Mouse (Mus musculus): ENCODE data around the gene Mcat. TPM values are rescaled to one million over a fixed set of nuclear protein-coding genes. Genes with fewer than 3 reads are reported as not detected.

Mcat gene
- polyA plus RNA-seq, 1 experiment from 2014 or later: 24.9 TPM

DNA sequence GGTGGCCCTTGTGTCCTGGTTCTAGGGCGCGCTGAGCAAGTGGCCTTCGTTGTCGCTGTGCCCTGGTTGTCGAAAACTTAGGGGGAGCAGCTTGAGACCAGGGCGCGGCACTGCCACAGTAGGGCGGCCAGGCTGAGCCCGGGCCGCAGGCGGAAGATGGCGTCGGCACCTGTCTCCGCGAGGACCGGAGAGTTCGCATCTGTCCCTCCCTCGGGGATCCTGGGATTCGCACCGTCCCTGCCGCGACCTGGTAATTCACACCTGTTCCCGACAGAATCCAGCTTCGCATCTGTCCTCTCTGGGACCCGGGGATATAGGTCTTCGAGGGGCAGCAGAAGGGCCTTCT, 36.5 kb downstream of the Mcat start:
- Histone ChIP-seq H3K4me1 (replicated peaks; ENCODE audit: control insufficient read depth, insufficient read depth) (no peaks in the 10 kb centered on the region; the same call in 1 of the 2 replicates), H3K27ac (replicated peaks) (no peak overlapping the region), H3K9me3 (ENCODE audit: control insufficient read depth, low read length) (no peaks in the 10 kb centered on the region), H3K36me3 (ENCODE audit: control insufficient read depth, insufficient read depth, low read length) (no peaks in the 10 kb centered on the region), H3K27me3 (ENCODE audit: control insufficient read depth, insufficient read depth, low read length) (no peaks in the 10 kb centered on the region), H3K4me3 (ENCODE audit: low read depth, low read length) (peak overlapping the region; percentile 49), H3K4me2 (replicated peaks; ENCODE audit: low read depth) (peak overlapping the region; percentile 90), H3K9ac (ENCODE audit: low read length) (peak overlapping the region; percentile 63)
- TF ChIP-seq CTCF (IDR thresholded peaks at IDR 0.05; ENCODE audit: low read depth) (no peak), EP300 (optimal IDR thresholded peaks at IDR 0.05) (no peak)
- WGBS: 3% methylated on average over 26 of the region's 26 CpGs
- ATAC-seq (ENCODE audit: low FRiP score, low TSS enrichment) (peak; percentile 19; the same call in 1 of the 2 replicates), DNase-seq (ENCODE audit: low spot score) (peak; percentile 41)

DNA sequence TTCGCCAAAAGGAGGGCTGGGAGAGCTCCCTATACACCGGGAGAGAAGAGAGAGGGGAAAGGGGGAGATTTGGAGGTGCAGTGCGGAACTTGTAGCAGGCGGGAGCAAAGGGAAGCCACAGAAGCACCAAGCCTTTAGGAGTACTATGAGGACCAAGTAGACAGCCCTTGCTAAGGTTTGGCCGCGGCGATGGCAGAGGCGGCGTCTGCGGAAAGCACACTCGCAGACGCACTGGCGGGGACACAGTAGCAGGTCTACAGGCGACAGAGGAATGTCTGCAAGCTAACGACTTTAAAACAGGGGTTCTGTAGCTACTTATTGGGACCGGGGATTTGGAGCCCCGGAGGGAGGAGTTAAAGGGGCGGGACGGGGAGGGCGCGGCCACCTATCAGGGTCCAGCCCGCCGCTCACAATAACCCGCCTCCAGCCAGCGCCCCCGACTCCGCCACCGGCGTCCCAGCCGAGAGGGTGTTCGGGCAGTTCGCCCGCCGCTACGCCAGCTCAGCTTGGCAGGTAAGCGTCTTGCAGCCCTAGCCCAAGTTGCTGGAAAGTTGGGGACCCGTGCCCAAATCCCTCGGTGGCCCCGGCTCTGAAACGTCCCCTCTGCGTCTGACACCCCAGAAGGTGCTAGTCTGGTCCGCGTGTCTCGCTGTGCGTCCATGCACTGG, 37.0 kb downstream of the Mcat start, which contains the start of gene Bik:
Bik (plus strand) TSS at position 439 of the 668 bp plus-strand sequence.
- peak; percentile 20 for ATAC-seq (ENCODE audit: low FRiP score, low TSS enrichment)
- no peaks in the 10 kb centered on the region for H3K9me3 ChIP-seq (ENCODE audit: control insufficient read depth, low read length)
- peak within 1 kb of the TSS; percentile 49 for H3K4me3 ChIP-seq (ENCODE audit: low read depth, low read length)
- WGBS: under 1% methylated on average over 45 of the region's 45 CpGs
- DNase-seq (ENCODE audit: low spot score): peak; percentile 68
- H3K36me3 ChIP-seq (ENCODE audit: control insufficient read depth, insufficient read depth, low read length): no peaks in the 10 kb centered on the region
- TF ChIP-seq CTCF (IDR thresholded peaks at IDR 0.05; ENCODE audit: low read depth) (no peak), EP300 (optimal IDR thresholded peaks at IDR 0.05) (no peak)
- H3K27me3 ChIP-seq (ENCODE audit: control insufficient read depth, insufficient read depth, low read length): no peaks in the 10 kb centered on the region
- H3K27ac ChIP-seq (replicated peaks): no peak within 1 kb of the TSS
- peak within 1 kb of the TSS; percentile 63 for H3K9ac ChIP-seq (ENCODE audit: low read length)
- no peaks in the 10 kb centered on the region; the same call in 1 of the 2 replicates for H3K4me1 ChIP-seq (replicated peaks; ENCODE audit: control insufficient read depth, insufficient read depth)
- peak within 1 kb of the TSS; percentile 90 for H3K4me2 ChIP-seq (replicated peaks; ENCODE audit: low read depth)

DNA sequence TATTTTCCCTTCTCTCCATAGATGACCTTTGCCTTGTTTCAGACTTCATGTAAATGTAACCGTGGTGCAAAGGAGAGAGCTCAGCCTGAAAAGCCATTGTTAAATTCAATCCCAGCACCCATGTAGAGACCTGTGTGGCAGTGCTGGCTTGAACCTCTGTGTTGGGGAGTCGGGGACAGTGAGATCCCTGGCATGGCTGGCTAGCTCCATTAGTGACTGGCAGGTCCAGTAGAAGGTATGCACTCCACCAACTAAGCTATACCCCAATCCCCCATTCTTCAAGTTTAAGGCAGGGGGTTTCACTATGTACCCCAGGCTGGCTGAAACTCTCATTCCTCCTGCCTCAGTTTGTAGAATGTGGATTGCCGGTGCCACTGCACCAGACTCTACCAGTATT, 39.3 kb downstream of the Mcat start:
- Histone ChIP-seq H3K9me3 (ENCODE audit: control insufficient read depth, low read length) (no peaks in the 10 kb centered on the region), H3K4me3 (ENCODE audit: low read depth, low read length) (no peak overlapping the region), H3K27me3 (ENCODE audit: control insufficient read depth, insufficient read depth, low read length) (no peaks in the 10 kb centered on the region), H3K4me2 (replicated peaks; ENCODE audit: low read depth) (no peak overlapping the region), H3K27ac (replicated peaks) (no peak overlapping the region), H3K4me1 (replicated peaks; ENCODE audit: control insufficient read depth, insufficient read depth) (no peaks in the 10 kb centered on the region), H3K9ac (ENCODE audit: low read length) (no peak overlapping the region), H3K36me3 (ENCODE audit: control insufficient read depth, insufficient read depth, low read length) (no peaks in the 10 kb centered on the region)
- ATAC-seq (ENCODE audit: low FRiP score, low TSS enrichment) (no peak), DNase-seq (ENCODE audit: low spot score) (no peak)
- 81% methylated on average over 3 of the region's 3 CpGs for WGBS
- TF ChIP-seq CTCF (IDR thresholded peaks at IDR 0.05; ENCODE audit: low read depth): no peak
- TF ChIP-seq EP300 (optimal IDR thresholded peaks at IDR 0.05): no peak

DNA sequence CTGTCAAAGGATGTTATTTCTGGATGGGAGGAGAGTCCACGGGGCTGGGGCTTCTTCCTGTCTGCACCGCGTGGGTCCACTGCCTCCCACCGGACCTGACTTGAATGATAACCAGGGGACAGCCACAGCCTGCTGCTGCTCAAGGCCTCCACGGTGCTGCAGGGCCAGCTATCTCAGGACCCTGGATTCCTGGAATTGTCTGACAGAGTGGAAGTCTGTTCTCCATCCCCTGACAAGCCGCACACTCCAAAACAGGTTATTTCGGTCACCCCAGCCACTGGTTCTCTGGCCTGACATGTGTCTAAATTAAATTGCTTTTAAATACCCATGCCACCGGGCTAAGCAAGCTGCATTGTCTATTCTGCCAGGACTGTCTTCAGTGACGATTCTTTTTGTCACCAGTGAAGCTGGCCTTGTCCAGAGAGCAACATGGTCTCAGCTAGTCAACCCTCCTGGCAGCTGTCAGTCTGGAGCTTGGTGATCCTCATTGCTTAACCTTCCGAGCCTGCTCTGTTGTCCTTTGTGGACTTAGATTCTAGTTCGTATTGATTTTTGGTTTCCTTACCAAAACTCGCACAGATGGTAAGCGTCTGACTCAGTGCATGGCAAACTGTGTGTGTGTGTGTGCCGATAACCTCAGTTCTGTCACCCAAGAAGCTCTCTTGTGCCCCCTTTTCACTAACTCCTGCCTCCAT, 39.8 kb downstream of the Mcat start:
- DNase-seq (ENCODE audit: low spot score) (no peak), ATAC-seq (ENCODE audit: low FRiP score, low TSS enrichment) (no peak)
- TF ChIP-seq CTCF (IDR thresholded peaks at IDR 0.05; ENCODE audit: low read depth): no peak
- no peak for TF ChIP-seq EP300 (optimal IDR thresholded peaks at IDR 0.05)
- Histone ChIP-seq H3K4me3 (ENCODE audit: low read depth, low read length) (no peak overlapping the region), H3K36me3 (ENCODE audit: control insufficient read depth, insufficient read depth, low read length) (no peaks in the 10 kb centered on the region), H3K4me2 (replicated peaks; ENCODE audit: low read depth) (no peak overlapping the region), H3K9me3 (ENCODE audit: control insufficient read depth, low read length) (no peaks in the 10 kb centered on the region), H3K4me1 (replicated peaks; ENCODE audit: control insufficient read depth, insufficient read depth) (no peaks in the 10 kb centered on the region), H3K27ac (replicated peaks) (no peak overlapping the region), H3K27me3 (ENCODE audit: control insufficient read depth, insufficient read depth, low read length) (no peaks in the 10 kb centered on the region), H3K9ac (ENCODE audit: low read length) (no peak overlapping the region)
- WGBS: 59% methylated on average over 14 of the region's 14 CpGs

DNA sequence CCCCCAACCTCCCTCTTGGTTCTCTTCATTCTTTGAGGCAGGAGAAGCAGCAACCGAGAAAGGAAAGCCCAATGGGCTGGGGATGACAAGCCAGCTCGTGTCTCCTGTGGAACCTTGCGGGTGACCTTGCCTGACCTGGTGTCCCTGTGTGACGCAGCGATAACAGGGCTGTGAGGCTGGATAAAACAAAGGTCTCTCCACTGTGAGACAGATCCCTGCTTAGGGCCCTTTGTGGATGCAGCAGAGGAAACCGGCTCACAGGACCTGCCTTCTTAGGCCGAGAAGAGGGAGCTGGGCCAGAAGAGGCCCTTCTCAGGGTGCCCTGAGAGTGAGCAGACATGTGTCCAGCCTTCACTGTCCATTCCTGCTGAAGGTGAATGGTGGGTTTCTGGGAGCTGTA, 40.4 kb downstream of the Mcat start:
- no peaks in the 10 kb centered on the region for H3K9me3 ChIP-seq (ENCODE audit: control insufficient read depth, low read length)
- no peak overlapping the region for H3K4me2 ChIP-seq (replicated peaks; ENCODE audit: low read depth)
- ATAC-seq (ENCODE audit: low FRiP score, low TSS enrichment) (no peak), DNase-seq (ENCODE audit: low spot score) (no peak)
- H3K27me3 ChIP-seq (ENCODE audit: control insufficient read depth, insufficient read depth, low read length): no peaks in the 10 kb centered on the region
- no peak overlapping the region for H3K27ac ChIP-seq (replicated peaks)
- TF ChIP-seq EP300 (optimal IDR thresholded peaks at IDR 0.05) (no peak), CTCF (IDR thresholded peaks at IDR 0.05; ENCODE audit: low read depth) (no peak)
- 41% methylated on average over 7 of the region's 7 CpGs for WGBS
- H3K4me1 ChIP-seq (replicated peaks; ENCODE audit: control insufficient read depth, insufficient read depth): no peaks in the 10 kb centered on the region
- no peaks in the 10 kb centered on the region for H3K36me3 ChIP-seq (ENCODE audit: control insufficient read depth, insufficient read depth, low read length)
- H3K9ac ChIP-seq (ENCODE audit: low read length): no peak overlapping the region
- H3K4me3 ChIP-seq (ENCODE audit: low read depth, low read length): no peak overlapping the region

DNA sequence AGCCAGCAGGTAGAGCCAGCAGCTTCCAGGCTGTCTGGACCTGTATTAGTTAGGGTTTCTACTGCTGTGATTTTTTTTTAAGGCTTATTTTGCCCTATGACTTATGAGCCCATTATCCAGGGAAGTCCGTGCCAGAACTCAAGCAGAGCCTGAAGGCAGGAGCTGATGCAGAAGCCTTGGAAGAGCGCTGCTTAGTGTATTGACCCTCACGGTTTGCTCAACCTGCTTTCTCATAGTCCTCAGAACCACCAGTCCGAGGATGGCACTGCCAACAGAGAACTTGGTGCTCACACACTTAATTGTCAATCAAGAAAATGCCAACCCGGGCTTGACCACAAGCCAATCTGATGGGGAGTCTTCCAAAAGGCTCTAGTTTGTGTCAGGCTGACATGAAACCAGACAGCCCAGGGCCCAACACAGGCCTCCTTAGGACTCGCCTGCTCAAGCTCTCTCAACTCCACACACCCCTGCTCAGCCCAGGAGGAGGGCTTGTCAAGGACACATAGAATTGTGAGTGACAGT, 42.7 kb downstream of the Mcat start:
- DNase-seq (ENCODE audit: low spot score) (no peak), ATAC-seq (ENCODE audit: low FRiP score, low TSS enrichment) (no peak)
- Histone ChIP-seq H3K4me1 (replicated peaks; ENCODE audit: control insufficient read depth, insufficient read depth) (no peaks in the 10 kb centered on the region), H3K27ac (replicated peaks) (no peak overlapping the region), H3K36me3 (ENCODE audit: control insufficient read depth, insufficient read depth, low read length) (no peaks in the 10 kb centered on the region), H3K4me2 (replicated peaks; ENCODE audit: low read depth) (no peak overlapping the region), H3K4me3 (ENCODE audit: low read depth, low read length) (no peak overlapping the region), H3K9me3 (ENCODE audit: control insufficient read depth, low read length) (no peaks in the 10 kb centered on the region), H3K9ac (ENCODE audit: low read length) (no peak overlapping the region), H3K27me3 (ENCODE audit: control insufficient read depth, insufficient read depth, low read length) (no peaks in the 10 kb centered on the region)
- 70% methylated on average over 6 of the region's 6 CpGs for WGBS
- no peak for TF ChIP-seq EP300 (optimal IDR thresholded peaks at IDR 0.05)
- TF ChIP-seq CTCF (IDR thresholded peaks at IDR 0.05; ENCODE audit: low read depth): no peak

Data from stomach, postnatal 0 days (tissue).